Mouse (Mus musculus) megakaryocyte-erythroid progenitor cell, adult 5-6 weeks (primary cell): ENCODE results near the gene Dnah6. TPM values are rescaled to one million over a fixed set of nuclear protein-coding genes. Genes with fewer than 3 reads are reported as not detected.

ENCODE experiments used
- ATAC-seq: replicated peaks from 2 replicates; pipeline ENCODE4 v1.8.0; 2016; ENCODE audit warnings: mild to moderate bottlenecking, inconsistent platforms; ENCODE audit not compliant: severe bottlenecking, poor library complexity, low FRiP score, low TSS enrichment
- total RNA-seq, 2 experiments: library from RNA; stranded (forward) in 1 of 2; stranded (reverse) in 1 of 2; fragments of 200-1000, 215-1000 nt in 1 of 2; fragments of >200 nt in 1 of 2; fragmentation: Nextera tagmentation in 1 of 2; gene quantifications; 2 replicates each; pipeline ENCODE4 v1.2.3; 2014 to 2017

The Dnah6 gene
- total RNA-seq, 2 experiments from 2014 or later = not detected

DNA sequence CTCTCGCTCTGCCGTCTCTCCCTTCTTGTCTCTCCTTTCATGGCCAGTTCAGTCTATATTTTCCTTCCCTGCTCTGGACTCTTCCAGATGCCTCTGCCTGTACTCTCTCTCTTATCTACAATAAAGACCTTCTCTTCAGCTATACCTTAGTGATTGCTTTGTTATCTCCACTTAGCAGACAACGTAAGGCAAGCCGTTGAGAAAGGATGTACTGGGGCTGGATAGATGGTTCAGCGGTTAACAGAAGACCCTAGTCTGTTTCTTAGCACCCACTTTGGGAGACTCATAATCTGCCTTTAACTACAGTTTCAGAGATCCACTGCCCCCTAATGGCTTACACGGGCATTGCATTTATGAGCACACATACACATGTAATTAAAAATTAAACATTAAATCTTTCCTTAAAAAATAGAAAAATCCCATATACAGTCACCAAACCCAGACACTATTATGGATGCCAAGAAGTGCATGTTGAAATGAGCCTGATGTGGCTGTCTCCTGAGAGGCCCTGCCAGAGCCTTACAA lies 11.8 kb upstream of the Dnah6 start:
- peak; percentile 86 for ATAC-seq

DNA sequence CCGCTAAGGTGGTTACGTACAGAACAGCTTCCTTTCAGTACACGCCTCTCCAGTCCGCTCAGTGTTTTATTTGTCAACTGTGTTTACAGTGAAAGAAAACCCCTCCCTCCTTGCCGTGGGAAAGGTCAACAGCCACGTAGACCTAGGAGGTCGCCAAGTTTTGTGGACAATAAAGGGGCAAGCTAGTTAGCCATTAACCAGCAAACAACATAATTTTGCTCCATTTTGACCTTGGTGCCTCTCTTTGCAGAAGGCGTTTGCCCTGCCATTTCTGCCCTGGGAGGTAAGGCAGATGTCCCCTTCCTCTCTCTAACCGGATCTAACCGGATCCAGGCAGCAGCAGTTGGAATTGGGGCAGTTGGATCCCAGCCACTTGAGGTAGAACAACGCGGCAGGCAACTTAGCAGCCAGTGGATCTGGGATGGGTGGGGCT lies 10.7 kb upstream of the Dnah6 start:
- no peak for ATAC-seq

DNA sequence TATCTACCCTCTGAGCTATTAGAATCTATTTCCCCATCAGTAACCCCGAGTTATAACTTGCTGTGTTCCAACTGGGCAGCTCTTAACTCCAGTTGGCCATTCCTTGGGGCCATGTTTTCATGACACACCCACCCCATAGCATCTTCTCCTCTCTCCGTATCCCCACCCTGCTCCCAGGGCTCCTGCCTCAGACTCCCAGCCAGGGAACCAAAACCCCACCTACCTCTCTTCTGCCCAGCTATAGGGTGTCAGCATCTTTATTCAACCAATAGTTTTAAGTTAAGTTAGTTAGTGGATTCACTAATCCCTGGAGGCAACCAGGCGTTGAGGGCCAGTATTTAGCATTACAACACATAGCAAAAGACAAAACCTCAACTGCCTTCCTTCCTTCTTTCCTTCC lies 7.4 kb upstream of the Dnah6 start:
- no peak for ATAC-seq

DNA sequence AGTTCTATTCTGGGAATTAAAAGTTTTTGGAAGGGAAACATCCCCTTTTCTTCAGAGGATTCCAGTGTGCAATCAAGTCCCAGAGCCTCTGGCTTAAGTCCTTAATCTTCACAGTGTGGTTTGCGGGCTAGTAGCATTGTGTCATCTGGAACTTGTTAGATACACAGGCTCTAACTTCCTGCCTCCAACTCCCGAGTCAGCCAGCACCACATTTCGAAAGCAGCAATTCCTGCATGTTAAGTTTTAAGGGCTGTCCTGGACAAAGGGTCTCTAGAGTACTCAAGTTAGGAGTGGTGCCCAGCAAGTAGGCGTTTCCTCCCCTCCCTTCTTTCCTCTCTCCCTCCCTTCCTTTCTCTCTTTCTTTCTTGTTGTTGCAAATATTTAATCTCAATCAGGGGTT lies 7.0 kb upstream of the Dnah6 start:
- ATAC-seq = peak; percentile 82

DNA sequence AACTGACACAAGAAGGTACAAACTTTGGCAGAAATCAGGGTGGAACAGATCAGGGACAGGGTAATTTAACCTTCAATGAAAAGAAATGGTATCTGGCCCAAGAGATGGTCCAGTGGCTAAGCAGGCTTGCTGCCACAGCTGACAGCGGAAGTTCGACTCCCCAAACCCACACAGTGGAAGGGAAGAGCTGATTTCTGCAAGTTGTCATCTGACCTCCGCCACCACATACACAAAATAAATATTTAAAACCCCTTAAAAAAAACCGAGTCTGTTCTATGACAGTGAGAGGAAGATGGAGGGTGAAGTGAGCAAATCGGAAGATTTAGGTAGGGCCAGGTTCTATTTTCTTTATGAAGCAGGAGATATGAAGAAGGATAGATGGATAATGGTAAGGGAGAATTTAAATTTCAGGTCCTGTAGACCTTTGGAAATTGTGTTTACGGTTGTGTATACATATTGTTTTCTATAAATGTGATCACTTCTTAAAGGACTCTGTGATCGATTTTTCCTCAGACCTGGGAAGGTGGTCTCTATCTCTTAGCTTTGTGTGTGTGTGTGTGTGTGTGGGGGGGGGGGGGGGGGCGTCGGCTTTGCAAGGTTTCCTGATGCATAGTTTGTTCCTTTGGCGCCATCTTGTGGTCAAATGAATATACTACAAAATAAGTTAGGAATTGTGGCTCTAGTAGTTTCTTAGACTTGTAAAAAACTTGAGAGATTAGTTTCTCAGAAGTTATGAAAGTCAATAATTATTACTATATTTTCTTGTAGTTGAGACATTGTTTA lies 6.1 kb upstream of the Dnah6 start:
- ATAC-seq = no peak

DNA sequence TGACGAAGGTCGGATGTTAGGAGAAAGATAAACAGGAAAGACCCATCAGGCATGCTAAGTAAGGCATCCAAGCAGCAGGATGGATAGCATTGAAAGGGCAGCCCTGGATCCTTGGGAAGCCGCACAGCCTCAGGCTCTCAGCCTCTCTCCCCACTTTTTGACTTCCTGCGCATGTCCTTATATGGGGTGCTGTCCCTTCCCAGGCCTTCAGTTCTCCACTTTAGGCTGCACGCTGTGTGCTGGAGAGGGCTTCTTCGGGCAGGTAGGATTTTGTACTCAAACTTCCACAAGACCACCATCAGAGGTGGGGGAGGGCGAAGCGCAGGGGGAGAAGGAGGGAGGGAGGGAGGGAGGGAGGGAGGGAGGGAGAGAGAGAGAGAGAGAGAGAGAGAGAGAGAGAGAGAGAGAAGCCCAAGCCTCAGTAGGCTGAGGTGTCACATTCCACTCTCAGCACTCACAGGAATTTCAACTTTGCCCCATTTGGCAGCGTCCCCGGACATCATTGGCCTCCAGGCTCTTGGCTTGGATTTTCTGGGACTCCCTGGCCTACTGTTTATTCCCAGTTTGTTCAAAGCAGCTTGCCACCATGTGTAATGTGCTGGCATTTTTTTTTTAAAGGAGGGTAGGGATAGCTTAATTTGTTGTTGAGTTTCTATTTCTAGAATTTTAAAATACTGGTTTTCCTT lies 1.5 kb upstream of the Dnah6 start:
- no peak for ATAC-seq

DNA sequence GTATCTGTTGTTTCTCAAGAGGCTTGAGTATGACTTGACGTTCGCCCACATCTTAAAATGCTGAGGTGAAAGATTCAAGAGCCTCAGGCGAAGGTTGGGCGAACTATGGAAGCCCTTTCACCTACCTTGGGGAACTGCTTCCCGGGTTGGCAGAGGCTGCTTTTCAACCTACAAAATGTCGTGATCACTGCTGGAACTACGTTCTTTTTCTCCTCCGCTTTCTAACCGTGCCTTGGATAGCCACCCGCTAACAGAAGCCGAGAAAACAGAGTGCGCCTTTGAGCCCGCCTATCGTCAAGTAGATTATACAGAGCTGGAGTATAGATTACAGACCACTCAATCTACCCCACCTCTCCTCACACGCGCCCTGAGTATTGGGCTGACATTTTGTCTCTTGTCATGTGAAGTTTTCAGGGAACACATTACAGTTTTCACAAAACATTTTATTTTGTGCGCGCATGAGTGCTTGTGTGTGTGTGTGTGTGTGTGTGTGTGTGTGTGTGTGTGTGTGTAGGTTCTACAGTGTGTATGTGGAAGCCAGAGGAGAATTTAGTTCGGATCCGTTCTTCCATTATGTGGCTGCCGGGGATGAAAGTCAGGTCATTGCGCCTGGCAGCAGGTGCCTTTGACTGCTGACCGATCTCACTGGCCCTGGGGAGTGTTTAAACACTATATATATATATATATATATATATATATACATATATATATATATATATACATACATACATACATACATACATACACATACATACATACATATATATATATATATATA lies 696 bp upstream of the Dnah6 start:
- peak; percentile 87 for ATAC-seq

DNA sequence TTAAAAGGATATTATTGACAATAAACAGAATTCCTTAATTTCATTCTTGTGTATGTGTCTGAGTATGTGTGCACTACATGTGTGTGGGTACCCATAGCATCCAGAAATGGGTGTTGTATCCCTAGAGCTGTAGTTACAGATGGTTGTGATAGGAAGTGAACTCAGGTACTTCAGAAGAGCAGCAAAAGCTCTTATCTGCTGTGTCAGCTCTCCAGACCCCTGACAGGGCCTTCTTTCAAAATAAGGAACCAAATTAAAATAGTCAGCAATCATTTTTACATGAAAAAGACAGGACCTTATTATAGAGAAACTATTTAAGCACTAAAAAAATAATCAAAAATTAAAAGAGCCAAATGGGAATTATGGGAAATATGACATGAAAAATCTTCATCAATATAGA lies 9.8 kb downstream of the Dnah6 start:
- ATAC-seq = no peak

DNA sequence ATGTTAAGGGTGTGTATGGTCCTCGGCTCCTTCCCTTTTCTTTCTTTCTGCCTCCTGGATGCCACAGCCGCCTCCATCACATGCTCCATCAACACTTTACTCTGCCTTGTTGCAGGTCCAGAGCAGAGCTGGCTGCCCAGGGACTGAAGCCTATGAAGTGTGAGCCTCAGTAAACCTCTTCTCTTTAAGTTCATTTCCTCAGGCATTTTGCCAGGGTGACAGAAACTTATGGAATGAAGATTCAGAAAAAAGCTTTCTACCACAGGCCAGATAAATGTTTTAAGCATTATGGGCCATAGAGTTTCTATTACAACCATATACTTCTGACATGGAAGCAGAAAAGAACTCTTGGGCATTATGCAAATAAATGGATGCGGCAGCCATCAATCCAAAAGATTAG lies 10.4 kb downstream of the Dnah6 start:
- ATAC-seq = no peak

DNA sequence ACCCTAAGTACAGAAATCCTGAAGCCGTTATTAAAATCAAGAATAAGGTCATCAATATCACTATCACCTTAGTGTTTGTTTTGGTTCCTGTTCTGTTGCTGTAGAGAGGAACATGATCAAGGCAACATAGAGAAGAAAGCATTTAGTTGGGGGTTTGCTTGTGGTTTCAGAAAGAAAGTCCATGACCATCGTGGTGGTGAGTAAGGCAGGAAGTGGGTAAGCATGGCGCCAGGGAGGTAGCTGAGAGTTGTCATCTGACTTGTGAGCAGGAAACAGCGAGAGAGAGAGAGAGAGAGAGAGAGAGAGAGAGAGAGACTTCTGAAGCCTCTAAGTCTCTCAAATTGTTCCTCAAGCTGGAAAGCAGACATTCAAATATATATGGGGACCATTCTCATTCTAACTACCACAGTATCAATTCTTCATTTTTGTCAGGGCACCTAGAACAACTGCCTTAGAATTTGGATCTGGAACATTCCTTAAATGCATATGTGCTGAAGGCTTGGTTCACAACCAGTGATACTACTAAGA lies 10.9 kb downstream of the Dnah6 start:
- peak; percentile 37; the same call in 1 of the 2 replicates for ATAC-seq

DNA sequence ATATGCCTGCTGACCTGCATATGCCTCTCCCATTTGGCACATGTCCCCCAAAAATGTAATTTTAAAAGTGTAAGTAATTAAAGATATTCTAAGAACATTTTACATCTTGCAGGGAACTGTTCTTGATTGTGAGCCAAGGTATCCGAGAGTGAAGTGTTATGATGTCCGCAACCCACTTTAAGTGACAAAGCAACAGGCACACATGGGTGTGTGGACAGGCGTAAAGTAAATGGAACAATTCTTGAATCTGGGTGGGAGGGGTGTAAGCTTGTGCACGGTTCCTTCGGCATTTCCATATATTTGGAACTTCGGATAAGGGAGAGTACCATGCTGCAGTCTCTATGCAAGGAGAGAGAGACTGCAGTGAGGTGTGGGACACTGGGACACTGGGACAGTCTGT lies 11.9 kb downstream of the Dnah6 start:
- ATAC-seq = no peak

DNA sequence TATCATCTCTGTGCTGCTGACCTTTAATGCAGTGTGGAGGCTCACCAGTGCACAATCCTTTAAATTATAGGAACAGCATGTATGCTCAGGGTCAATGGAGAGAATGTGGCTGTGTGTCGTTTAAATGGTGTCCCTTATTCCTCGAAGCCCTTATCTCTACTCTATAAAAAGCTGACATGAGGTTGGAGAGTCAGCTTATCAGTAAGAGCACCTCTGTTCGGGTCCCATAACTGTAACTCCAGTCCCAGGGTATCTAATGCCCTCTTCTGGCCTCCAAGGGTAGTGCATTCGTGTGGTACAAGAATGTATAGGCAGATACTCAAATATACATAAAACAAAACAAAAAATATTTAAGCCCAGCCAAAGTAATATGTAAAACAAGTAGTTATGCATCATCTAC lies 16.5 kb downstream of the Dnah6 start:
- ATAC-seq = 0 out of 2 replicates have a peak, but pooled peaks have one; percentile 44

DNA sequence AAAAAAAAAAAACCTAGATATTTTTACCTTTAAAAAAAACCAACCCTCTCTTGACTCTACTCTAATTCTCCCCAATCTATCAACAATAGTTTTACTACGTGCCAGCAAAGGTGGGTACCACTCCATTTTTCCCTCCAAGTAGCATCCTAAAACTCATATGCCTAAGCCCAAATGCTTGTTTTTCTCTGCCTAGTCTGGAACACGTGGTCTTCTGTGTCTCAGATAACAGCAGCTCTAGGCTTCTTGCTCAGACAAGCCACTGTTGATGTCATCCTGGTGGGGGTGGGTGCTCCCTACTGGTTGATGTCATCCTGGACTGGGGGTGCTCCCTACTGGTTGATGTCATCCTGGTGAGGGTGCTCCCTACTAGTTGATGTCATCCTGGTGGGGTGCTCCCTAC lies 17.7 kb downstream of the Dnah6 start:
- no peak for ATAC-seq

DNA sequence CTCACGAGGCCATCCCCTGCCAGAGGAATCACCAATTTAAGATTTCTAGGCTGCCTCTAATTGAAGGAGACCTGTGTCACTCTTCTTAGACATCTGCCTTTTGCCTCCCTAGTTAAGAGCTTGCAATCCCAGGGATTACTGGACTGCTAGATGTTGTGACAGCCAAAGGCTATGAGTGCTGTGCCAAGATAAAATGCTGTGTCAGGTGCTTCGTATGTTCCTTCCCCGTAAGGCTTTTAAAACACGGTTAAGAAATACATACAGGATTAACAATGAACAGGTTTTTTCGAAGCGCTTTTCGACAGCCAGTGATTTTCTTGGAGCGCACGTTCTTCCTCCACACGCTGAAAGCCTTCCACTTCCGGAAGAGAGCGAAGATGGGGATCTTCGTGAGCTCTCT lies 26.2 kb downstream of the Dnah6 start:
- ATAC-seq = no peak

DNA sequence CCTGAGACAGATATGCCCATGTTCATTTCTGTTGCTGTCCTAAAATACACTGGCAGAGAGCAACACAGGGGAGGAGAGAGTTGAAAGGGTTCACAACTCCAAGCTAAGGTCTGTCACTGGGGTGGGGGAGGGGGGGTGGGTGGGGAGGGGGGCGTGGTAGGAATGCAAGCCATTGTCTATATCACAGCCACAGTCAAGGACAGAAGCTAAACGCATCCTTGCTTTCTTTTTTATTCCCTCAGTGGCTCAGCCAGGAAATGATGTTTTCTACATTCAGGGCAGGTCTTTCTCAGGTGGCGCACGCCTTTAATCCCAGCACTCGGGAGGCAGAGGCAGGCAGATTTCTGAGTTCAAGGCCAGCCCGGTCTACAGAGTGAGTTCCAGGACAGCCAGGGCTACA lies 30.7 kb downstream of the Dnah6 start:
- no peak for ATAC-seq

DNA sequence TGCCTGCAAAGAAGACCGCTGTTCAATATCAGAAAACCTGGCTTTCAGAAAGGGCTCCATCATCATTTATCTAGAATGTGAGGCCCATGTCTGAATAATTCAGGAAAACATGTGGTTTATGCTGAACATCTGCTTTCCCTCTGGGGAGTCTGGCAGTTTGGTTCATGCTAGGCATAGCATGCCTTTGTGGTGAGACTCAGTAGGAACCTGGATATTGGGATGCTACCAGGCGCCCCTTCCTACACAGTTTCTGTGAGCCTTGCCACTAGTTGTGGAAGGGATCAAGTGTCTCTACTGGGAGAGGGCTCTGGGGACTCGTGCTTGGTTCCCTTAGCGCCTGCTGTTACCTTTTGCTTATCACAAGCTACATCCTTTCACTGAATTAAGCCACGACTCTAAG lies 37.2 kb downstream of the Dnah6 start:
- no peak for ATAC-seq

DNA sequence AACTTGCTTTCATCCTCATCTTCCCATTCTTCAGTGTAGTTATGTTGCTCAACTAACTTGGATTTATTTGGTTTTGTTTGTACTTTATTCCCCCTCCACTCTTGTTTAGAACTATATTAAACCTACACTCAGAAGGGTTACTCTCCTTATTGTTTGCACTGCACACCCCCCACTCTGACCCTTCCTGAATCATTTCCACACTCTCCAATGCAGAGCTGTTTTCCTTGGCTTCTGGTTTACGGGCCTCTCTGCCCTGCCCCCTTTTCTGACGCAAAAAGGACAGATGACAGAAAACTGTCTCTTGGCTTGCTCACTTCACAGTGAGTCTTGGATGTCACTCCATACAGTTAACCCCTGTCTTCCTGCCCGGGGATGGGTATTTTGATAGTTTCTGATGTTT lies 38.5 kb downstream of the Dnah6 start:
- no peak for ATAC-seq

DNA sequence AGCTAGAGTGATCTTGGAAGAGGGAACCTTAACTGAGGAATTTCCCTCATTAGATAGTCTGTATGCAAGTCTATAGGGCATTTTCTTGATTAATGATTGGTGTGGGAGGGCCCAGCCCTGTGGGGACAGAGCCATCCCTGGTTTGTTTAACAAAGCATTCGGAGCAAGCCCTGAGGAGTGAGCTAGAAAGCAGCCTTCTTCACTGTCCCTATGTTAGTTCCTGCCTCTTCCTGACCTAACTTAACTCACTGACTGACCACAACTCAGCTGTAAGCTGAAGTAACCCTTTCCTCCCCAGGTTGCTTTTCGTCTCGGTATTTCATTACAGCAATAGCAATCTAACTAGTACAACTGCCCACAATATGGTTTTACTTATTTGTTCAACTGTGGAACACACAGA lies 39.0 kb downstream of the Dnah6 start:
- no peak for ATAC-seq

DNA sequence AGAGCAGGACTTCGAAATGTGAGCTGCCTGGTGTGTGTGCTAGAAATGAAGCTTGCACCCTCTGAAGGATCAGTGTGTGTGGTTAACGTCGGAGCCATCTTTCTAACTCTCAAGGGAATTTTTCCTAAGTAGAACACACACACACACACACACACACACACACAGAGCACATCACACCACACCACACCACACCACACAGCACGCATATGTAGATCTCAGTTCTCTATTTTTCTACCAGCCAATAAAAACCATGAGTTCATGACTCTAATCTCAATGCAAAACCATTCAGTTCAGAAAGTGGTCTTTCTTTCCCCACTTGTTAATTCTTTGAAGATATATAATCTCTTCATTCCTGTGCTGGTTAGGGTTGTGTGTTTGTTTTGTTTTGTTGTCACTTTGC lies 39.4 kb downstream of the Dnah6 start:
- no peak for ATAC-seq

DNA sequence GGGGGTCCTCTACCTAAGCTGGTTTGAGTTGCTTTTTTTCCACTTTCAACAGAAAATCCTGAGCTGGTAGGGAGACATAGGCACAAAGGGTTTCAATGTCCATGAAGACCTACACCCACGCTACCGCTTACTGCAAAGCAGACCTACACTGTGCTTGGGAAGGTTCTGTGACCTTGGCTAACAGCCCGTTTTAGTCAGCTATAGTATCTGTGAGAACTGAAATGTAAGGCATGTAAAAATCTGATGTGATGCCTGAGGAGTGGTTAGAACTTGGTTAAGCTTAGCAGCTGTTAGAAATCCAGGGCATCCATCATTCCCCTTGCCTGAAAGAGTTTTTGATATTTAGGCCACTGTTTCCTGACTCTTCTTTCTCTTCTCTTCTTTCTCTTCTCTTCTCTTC lies 46.3 kb downstream of the Dnah6 start:
- ATAC-seq = no peak
